Mouse (Mus musculus) lung, adult 2 months (tissue): ENCODE results near the gene Dock9. TPM values are rescaled to one million over a fixed set of nuclear protein-coding genes. Genes with fewer than 3 reads are reported as not detected.

ENCODE experiments used
- DNase-seq: peaks from one replicate; pipeline ENCODE4 v3.0.0; 2022
- H3K4me1 ChIP-seq: fragments of 200-500 bp; 2 replicates; pipeline ENCODE4 v1.6.1; 2011; ENCODE audit warnings: low read length; ENCODE audit not compliant: control insufficient read depth, insufficient read depth
- H3K4me3 ChIP-seq: fragments of 200-500 bp; replicated peaks from 2 replicates; pipeline ENCODE3; 2011; ENCODE audit warnings: low read depth, mild to moderate bottlenecking, control low read depth, low read length; ENCODE audit errors: extremely low read depth
- CTCF ChIP-seq: fragments of 200-500 bp; IDR thresholded peaks from 2 replicates; pipeline ENCODE4 v1.5.1; 2011; ENCODE audit warnings: mild to moderate bottlenecking, low read length, control low read depth; ENCODE audit not compliant: insufficient read depth
- POLR2A ChIP-seq: fragments of 200-500 bp; IDR thresholded peaks from 2 replicates; pipeline ENCODE4 v1.6.1; 2011; ENCODE audit warnings: low read depth, mild to moderate bottlenecking, control low read depth, low read length, borderline replicate concordance; ENCODE audit errors: extremely low read depth
- WGBS: fragments of 180-500 bp; shearing (Covaris S2); methylation state at CpG from one replicate; pipeline ENCODE4 v1.1.7; 2018; 5-methylcytosine and 5-hydroxymethylcytosine counted together
- polyA plus RNA-seq: library from polyadenylated mRNA; depleted of rRNA; stranded (reverse); fragments of >200 nt; gene quantifications from 2 replicates; pipeline ENCODE4 v1.2.3, GENCODE M21; 2012

Gene Dock9
- polyA plus RNA-seq, 1 experiment = 73.3 TPM

- 36% methylated on average over 15 of the region's 15 CpGs for WGBS
- Histone ChIP-seq H3K4me1 (peaks cover 24% of the 10 kb centered on the region), H3K4me3 (no peak overlapping the region)
- TF ChIP-seq POLR2A (no peak), CTCF (no peak)
- DNase-seq = no peak
These were observed 137.3 kb downstream of the Dock9 start for GRCm38 (mm10) chr14:121660167-121660894.

DNA sequence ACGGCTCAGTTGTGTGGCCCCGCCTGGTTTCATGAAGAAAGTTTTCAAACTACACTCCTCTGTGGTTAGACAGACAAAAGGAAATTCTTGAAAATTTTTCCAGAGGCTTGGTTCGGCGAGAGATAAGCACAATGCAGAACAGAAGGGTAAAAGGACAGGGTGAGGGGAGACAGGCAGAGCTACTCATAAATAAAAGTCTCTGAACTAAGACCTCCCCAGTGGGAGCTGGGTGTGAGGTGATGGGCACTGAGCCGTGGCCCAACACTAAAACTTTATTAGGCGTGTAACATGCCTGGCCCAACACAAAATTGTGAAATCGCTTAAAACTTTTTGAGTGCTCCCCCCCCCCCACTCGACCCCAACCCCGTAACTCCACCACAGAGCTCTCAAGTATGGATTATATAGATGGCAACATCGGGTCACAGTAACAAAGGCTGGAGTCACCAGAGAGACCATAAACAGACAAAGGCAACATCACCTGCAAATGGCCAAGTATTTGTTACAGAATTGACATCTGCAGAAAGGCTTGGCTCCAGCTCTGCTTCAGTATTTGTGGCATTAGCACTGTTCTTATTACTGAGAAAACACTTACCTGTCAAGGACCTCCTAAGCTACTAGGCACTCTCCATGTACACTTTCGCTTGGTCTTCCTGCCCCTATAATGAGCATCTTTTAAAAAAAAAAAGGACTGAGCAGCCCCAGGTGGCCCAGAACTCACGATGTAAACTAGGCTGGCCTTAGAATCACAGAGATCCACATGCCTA lies 138.4 kb downstream of the Dock9 start:
- TF ChIP-seq CTCF = no peak
- TF ChIP-seq POLR2A = no peak
- WGBS = 52% methylated on average over 12 of the region's 12 CpGs
- Histone ChIP-seq H3K4me1 (peaks cover 27% of the 10 kb centered on the region), H3K4me3 (no peak overlapping the region)
- DNase-seq = no peak

DNA sequence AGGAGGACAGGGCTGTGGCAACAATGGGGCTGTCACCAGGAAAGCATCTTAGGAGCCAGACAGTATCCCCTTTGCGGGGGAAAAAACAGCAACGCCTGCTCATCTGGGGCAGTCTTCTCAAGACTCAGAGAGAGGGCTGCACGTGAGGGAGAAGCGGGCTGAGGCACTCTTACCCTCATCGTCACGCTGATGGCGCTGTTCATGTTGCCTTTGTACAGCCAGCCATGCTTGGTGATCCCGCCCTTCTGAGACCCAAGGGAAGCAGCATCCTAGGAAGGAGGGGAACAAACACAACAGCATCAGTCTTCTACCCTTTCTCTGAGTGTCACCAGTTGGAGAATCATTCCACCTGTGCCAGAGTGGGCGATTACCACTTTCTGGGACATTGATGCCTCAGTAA lies 139.1 kb downstream of the Dock9 start:
- Histone ChIP-seq H3K4me3 (no peak overlapping the region), H3K4me1 (peaks cover 25% of the 10 kb centered on the region)
- TF ChIP-seq POLR2A (no peak), CTCF (no peak)
- no peak for DNase-seq
- 95% methylated on average over 9 of the region's 9 CpGs for WGBS

GRCm38 (mm10) chr14:121657633-121658032 lies 140.0 kb downstream of the Dock9 start:
- no peak for TF ChIP-seq POLR2A
- no peak for TF ChIP-seq CTCF
- no peak for DNase-seq
- peaks cover 24% of the 10 kb centered on the region for H3K4me1 ChIP-seq
- H3K4me3 ChIP-seq = no peak overlapping the region
- WGBS = 23% methylated on average over 7 of the region's 7 CpGs

GRCm38 (mm10) chr14:121656912-121657311 lies 140.7 kb downstream of the Dock9 start:
- 96% methylated on average over 10 of the region's 10 CpGs for WGBS
- Histone ChIP-seq H3K4me1 (peaks cover 24% of the 10 kb centered on the region), H3K4me3 (no peak overlapping the region)
- DNase-seq = no peak
- no peak for TF ChIP-seq POLR2A
- no peak for TF ChIP-seq CTCF

DNA sequence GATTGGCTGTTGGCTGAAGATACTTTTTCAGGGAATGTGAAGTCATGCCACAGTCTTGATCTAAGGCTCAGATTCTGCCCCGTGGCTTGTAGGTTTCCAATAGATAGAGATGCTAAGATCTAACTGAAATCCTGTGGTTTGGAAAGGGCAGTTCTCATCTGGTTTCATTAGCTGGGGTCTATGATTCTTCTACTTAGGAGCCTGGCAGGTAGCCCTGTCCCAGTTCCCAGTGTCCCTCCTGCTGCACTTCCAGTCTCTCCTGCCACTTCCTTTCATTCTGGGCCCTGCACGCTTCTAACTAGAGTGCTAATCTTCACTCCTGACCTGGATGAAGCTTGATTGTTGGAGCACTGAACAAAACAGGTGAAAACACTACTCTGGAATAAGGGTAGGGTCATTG lies 142.7 kb downstream of the Dock9 start:
- TF ChIP-seq CTCF (no peak), POLR2A (no peak)
- WGBS = 36% methylated on average over 2 of the region's 2 CpGs
- H3K4me1 ChIP-seq = peaks cover 19% of the 10 kb centered on the region
- no peak for DNase-seq
- no peak overlapping the region for H3K4me3 ChIP-seq

GRCm38 (mm10) chr14:121654416-121654967 lies 143.1 kb downstream of the Dock9 start:
- WGBS = 30% methylated on average over 7 of the region's 7 CpGs
- H3K4me3 ChIP-seq = no peak overlapping the region
- DNase-seq = no peak
- peaks cover 15% of the 10 kb centered on the region for H3K4me1 ChIP-seq
- no peak for TF ChIP-seq CTCF
- TF ChIP-seq POLR2A = no peak

GRCm38 (mm10) chr14:121653717-121654116 lies 143.9 kb downstream of the Dock9 start:
- DNase-seq = no peak
- Histone ChIP-seq H3K4me1 (peaks cover 14% of the 10 kb centered on the region), H3K4me3 (no peak overlapping the region)
- TF ChIP-seq POLR2A = no peak
- no peak for TF ChIP-seq CTCF
- WGBS = 80% methylated on average over 10 of the region's 10 CpGs

GRCm38 (mm10) chr14:121653241-121653640 lies 144.4 kb downstream of the Dock9 start:
- DNase-seq = no peak
- 76% methylated on average over 7 of the region's 7 CpGs for WGBS
- Histone ChIP-seq H3K4me3 (no peak overlapping the region), H3K4me1 (peaks cover 12% of the 10 kb centered on the region)
- TF ChIP-seq POLR2A (no peak), CTCF (no peak)
